Mouse (Mus musculus): ENCODE measurements at regions not wholly inside any gene's neighbourhood (a gene's known extent, or its start where the extent isn't known, plus 50 kb on each side); places are given as distances from the start of the nearest gene placed in this dataset.

DNA sequence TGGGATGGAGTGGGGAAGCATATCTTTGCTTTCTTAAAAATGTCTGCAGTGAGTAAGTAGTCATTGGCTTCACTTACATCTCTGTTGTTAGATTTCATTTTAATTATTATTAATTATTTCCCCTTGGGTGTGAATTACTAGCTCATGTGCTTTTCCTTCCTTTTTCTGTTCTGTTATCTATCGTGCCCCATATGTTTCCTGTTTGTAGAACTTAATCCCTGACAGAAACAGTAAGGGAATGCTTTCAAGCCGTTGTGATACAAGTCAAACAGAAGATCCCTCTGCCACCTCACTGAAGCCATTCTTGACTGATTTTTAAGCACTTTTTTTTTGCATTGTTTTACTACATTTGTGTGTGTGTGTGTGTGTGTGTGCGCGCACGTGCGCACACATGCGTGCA, 1145.9 kb downstream of the Car8 start:
- no peak for DNase-seq

DNA sequence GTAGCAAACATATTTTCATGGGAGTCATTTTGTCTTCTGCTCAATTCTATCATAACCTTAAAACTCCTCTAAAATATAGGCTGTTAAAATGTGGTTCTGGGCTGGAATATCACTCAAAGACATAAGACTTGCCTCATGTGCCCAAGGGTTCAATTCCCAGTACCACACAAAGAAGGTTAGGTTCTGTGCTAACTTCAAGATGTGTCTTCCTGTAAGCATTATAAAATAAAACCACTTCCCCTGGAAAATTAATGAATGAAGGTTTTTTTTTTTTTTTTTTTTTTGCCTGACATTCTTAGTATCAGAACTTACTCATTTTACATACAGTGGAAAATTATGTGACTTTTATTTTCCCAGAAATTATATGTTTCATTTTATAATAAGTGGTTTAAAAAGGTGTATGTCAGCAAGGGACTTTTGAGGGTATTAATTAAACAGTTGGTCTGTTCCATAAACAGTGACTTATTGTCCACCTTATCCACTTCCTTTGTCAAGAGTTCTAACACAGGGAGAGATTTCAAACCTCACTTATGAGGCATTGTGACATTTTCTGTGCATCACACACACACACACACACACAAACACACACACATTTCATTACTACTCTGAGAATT, 1147.5 kb downstream of the Car8 start:
- DNase-seq = no peak

Measured in adrenal gland, postnatal 36 days (tissue).